Mouse (Mus musculus): ENCODE measurements at regions not wholly inside any gene's neighbourhood (a gene's known extent, or its start where the extent isn't known, plus 50 kb on each side); places are given as distances from the start of the nearest gene placed in this dataset.

GRCm38 (mm10) chr13:101084193-101084592 lies 251.0 kb upstream of the Slc30a5 start:
- no peak for TF ChIP-seq POLR2A (IDR thresholded peaks at IDR 0.05; ENCODE audit: low read depth, low read length)
- TF ChIP-seq CTCF (conservative IDR thresholded peaks at IDR 0.05; ENCODE audit: insufficient read depth, insufficient read length, low read depth, low read length): no peak
